Mouse (Mus musculus) right cerebral cortex, postnatal 14 days (tissue): ENCODE results near the gene Yipf2.
"Not testable (repeated sequence)": the region's sequence is repeated elsewhere in the genome, so short reads cannot be mapped to it uniquely, and the experiment has no call there.

Experiments
- DNase-seq: peaks from one replicate; pipeline ENCODE4 v3.0.0; 2022

Yipf2 gene

DNA sequence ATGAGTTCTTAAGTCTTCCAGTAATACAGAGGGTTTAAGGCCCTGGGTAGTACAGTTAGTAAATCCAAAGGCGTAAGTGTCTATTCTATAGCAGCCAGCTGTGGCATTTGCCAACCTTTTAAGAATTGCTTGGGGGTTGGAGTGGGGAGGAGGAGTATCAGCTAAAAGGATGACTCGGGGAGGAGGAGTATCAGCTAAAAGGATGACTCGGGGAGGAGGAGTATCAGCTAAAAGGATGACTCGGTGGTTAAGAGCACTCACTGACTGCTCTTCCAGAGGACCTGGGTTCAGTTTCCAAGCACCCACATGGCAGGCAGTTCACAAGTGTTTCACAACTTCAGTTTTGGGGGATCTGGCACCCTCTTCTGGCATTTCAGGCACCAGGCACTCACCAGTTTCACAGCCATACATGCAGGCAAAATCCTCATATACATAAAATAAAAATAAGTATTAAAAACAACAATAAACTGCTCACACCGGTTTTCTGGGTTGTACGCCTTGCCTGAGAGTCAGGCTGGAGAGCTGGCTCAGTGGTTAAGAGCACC, 37.4 kb downstream of the Yipf2 start:
- no peak for DNase-seq

DNA sequence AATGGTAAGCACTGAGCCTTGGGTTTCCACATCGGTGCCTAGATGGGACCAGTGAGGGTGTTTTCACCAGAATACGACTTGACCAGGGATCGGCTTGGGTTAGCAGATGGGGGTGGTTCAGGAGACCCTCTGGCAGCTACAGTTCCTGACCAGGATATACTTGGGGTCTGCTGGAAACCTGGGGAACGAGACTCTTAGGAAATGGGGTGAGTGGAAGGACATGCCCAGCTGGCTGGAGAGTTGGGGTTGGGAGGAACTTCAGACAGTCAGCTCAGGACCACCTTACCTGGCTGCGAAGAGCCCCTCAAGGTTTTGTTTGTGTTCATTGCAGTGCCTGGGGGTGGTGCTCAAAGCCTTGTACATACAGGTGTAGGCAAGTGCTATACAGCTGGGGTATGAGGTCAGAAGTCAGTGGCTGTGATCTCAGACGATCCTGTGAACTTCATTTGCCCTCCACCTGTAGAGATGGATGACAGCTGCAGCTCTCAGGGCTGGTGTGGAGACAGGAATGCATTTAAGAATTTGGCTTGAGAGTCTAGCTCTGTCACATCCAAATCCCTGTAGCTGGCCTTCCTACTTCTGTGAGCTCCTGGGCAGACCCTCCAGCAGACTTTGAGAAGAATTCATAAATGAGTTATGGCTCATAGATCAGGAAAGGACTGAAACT, 38.9 kb downstream of the Yipf2 start:
- no peak for DNase-seq

DNA sequence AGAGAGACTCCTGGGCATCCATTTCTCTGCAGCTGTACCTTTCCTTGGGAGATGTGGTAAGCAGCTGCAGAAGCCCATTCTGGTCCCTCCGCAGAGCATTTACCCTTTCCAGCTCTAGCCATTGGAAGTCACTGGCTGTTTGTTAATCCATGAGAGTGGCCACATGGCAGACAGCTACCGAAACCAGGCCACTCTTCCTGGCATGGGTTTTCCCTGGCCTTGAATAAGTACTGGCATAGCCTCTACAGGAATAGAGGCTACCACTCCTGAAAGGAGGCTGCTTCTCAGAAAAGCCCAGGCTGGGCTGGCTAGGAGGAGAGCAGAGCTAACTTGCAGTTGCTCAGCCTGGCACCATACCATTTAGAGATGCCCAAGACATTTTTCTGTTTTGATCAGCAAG, 41.6 kb downstream of the Yipf2 start:
- no peak for DNase-seq

DNA sequence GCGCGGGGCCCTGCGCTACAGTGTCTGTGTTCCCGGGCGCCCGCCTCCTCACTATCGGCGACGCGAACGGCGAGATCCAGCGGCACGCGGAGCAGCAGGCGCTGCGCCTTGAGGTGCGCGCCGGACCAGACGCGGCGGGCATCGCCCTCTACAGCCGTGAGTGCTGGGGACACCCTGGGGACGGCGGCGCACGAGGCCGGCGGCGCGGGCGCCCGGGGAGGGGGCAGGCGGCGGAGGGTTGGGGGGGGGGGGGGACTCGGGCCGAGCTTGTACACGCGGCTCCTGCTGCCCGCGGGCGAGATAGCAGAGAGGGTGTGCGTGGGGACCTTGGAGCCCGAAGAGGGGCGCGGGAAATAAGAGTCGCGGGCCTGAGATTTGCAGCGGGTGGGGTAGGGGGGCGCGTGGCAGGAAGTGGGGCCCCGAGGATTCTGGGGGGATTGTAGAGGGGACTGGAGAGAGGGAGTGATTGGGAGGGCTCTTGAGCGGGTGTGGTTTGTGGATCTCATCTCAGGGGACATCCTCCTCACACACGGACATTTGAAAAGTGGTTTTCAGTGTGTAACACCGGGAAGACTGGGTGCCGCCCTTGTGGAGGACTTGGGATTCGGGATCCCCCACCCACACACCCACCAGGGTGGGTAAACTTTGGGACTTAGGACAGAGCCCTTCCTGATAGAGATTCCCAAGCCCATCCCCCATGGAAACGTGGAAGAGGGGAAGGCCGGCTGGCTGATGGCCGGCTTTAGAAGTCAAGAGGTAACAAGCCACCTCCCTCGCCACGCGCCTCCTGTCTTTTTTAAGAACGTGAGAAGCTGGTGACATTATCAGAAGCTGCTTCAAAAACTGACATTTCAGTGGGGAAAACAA, 45.3 kb downstream of the Yipf2 start:
- peak; percentile 25 for DNase-seq

DNA sequence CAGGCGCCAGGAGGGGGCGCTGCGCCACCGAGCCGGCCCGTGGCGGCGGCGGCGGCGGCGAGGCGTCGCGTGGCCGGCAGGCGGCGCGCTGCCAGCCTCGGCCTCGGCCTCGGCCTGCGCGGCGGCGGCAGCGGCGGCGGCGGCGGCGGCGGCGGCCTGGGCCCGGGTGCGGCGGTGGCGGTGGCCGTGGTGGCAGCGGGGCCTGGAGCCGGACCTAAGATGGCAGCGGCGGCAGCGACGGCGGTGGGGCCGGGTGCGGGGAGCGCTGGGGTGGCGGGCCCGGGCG, 45.9 kb downstream of the Yipf2 start, which contains the start of gene Carm1:
Gene Carm1, plus strand, starts transcription at position 106 of the 286 bp plus-strand sequence.
- peak; percentile 58 for DNase-seq

DNA sequence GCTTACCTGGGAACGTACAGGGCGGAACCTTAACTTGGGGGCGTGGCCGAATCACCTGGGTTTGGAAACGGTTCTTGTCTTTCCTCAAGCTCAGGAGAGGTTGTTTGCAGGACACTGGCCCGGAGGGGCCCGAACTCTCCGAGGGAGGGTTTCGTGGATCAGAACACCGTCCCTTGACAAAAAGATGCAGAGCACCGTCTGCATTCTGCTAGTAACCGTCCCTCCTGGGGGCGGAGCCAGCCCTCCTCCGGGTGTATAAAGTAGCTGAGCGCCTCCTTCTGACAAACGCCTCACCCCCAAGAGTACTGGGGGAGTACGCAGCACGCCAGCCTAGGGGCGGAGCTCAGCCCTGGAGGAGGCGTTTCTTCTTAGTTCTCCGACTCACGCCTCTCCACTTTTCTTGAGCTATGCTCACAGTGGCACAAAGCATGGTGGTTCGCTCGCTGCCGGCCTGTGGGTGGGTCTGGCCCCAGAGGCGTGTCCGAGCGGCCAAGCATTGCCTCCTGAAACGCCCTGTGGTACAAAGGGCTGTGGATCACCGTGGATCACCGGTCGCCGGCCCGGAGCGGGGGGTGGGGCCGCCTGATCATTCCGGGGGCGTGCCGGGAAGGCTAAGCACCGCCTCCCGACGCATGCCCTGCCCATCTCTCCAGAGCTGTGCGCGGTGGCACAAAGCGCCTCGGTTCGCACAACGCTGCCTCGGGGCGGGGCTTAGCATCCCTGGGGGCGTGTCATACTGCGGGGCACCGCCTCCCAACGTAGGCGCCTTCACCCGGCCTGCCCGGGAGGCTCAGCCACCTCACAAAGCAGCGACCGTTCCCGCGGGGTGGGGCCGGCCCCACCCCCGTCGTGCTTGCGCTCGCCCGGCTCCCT, 46.5 kb downstream of the Yipf2 start:
- DNase-seq, result peak; percentile 98

DNA sequence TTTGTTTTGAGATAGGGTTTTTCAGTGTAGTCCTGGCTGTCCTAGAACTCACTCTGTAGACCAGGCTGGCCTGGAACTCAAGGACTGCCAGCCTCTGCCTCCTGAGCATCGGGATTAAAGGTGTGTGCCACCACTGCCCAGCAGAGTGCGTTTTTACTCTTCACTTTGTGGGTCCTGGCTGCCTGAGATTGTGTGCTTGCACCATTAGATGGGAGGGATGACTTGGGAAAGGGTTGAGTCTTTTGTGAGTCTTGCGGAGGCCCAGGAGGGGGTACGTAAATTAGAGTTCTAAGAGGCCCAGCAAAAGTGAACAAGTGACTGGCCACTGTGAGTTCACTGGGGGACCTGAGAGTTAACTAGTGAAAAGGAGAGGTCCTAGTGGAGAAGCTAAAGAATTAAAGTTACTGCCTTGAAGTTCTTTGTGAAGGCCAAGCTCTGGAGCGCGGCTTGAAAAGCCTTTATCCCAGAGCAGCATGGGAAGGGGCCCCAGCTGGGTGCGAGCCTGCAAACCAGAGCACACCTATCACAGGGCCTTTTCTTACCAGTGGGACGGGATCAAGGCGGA, 47.2 kb downstream of the Yipf2 start:
- no peak for DNase-seq

DNA sequence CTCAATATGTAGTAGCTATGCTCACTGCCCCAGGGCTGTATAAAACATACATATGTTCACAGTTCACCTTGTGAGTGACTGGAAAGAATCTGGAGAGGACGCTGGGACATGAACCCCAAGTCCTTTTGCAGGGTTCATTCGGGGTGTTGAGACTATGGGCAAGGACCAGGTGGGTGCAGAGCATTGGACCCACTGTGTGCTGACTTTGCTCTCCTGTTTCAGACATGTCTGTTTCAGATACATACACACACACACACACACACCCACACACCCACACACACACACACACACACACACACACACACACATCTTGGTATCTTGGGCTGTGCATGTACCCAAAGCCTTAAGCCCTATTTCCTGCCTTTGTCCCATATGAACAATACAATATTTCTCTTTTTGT, 50.6 kb downstream of the Yipf2 start:
- not testable (repeated sequence) for DNase-seq

DNA sequence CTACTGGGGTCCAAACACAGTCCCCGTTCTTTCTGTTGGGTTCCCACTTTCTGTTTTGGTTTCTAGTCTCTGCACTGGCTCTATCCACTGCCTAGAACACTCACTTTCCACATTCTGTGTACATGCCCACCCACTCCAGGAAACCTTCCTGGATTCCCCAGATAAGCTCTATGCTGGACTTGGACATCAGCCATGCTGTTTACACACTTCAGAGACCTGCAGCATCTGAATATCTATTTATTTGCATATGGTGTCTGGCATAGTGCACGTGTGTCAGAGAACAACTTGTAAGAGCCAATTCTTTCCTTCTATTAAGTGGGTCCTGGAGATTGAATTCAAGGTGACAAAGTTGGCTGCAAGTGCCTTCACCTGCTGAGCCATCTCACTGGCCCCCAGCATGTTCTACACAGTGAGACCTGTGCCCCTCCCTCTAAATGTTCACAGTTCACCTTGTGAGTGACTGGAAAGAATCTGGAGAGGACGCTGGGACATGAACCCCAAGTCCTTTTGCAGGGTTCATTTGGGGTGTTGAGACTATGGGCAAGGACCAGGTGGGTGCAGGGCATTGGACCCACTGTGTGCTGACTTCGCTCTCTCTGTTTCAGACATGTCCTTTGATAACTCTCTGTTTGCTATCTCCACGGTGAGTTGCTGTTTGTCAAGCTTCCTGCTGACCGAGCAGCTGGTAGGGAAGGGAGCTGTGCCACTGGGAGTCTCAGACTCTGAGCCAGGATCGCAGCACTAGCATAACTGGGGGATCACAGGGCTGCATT, 52.5 kb downstream of the Yipf2 start:
- no peak for DNase-seq
